Mouse (Mus musculus): ENCODE data around the gene Ugt1a6b. TPM values are rescaled to one million over a fixed set of nuclear protein-coding genes. Genes with fewer than 3 reads are reported as not detected.

Ugt1a6b gene
- polyA plus RNA-seq, 1 experiment from 2014 or later = not detected

- no peak overlapping the region for H3K27ac ChIP-seq
- DNase-seq (ENCODE audit: extremely low spot score, low spot score) = no peak
- no peak overlapping the region for H3K4me3 ChIP-seq
- H3K4me1 ChIP-seq = no peaks in the 10 kb centered on the region
- WGBS = 48% methylated on average over 6 of the region's 6 CpGs
- no peaks in the 10 kb centered on the region for H3K27me3 ChIP-seq (ENCODE audit: poor library complexity, severe bottlenecking)
- no peaks in the 10 kb centered on the region for H3K36me3 ChIP-seq (replicated peaks)
- peaks cover 100% of the 10 kb centered on the region for H3K9me3 ChIP-seq
These were observed 143.3 kb downstream of the Ugt1a6b start for GRCm38 (mm10) chr1:88246386-88246785.

GRCm38 (mm10) chr1:88247660-88248059 lies 144.6 kb downstream of the Ugt1a6b start:
- H3K27me3 ChIP-seq (ENCODE audit: poor library complexity, severe bottlenecking) = no peaks in the 10 kb centered on the region
- no peaks in the 10 kb centered on the region for H3K36me3 ChIP-seq (replicated peaks)
- no peak for DNase-seq (ENCODE audit: extremely low spot score, low spot score)
- 54% methylated on average over 2 of the region's 2 CpGs for WGBS
- H3K4me3 ChIP-seq = no peak overlapping the region
- peaks cover 98% of the 10 kb centered on the region for H3K9me3 ChIP-seq
- no peak overlapping the region for H3K27ac ChIP-seq
- H3K4me1 ChIP-seq = no peaks in the 10 kb centered on the region

- Histone ChIP-seq H3K4me3 (no peak overlapping the region), H3K27me3 (ENCODE audit: poor library complexity, severe bottlenecking) (no peaks in the 10 kb centered on the region), H3K9me3 (peaks cover 98% of the 10 kb centered on the region), H3K27ac (no peak overlapping the region), H3K4me1 (no peaks in the 10 kb centered on the region), H3K36me3 (replicated peaks) (no peaks in the 10 kb centered on the region)
- DNase-seq (ENCODE audit: extremely low spot score, low spot score) = no peak
- WGBS = 77% methylated on average over 4 of the region's 4 CpGs
These were observed 145.6 kb downstream of the Ugt1a6b start for GRCm38 (mm10) chr1:88248658-88249057.

GRCm38 (mm10) chr1:88249596-88249995 lies 146.5 kb downstream of the Ugt1a6b start:
- Histone ChIP-seq H3K36me3 (replicated peaks) (no peaks in the 10 kb centered on the region), H3K4me1 (no peaks in the 10 kb centered on the region), H3K4me3 (no peak overlapping the region), H3K27me3 (ENCODE audit: poor library complexity, severe bottlenecking) (no peaks in the 10 kb centered on the region), H3K27ac (no peak overlapping the region), H3K9me3 (peaks cover 98% of the 10 kb centered on the region)
- DNase-seq (ENCODE audit: extremely low spot score, low spot score) = no peak
- 81% methylated on average over 7 of the region's 7 CpGs for WGBS

- Histone ChIP-seq H3K9me3 (peaks cover 98% of the 10 kb centered on the region), H3K4me3 (no peak overlapping the region), H3K27ac (no peak overlapping the region), H3K27me3 (ENCODE audit: poor library complexity, severe bottlenecking) (no peaks in the 10 kb centered on the region), H3K4me1 (no peaks in the 10 kb centered on the region), H3K36me3 (replicated peaks) (no peaks in the 10 kb centered on the region)
- no peak for DNase-seq (ENCODE audit: extremely low spot score, low spot score)
- 85% methylated on average over 5 of the region's 5 CpGs for WGBS
These were observed 147.0 kb downstream of the Ugt1a6b start for GRCm38 (mm10) chr1:88250023-88250422.

GRCm38 (mm10) chr1:88253106-88253505 lies 150.1 kb downstream of the Ugt1a6b start:
- no peaks in the 10 kb centered on the region for H3K27me3 ChIP-seq (ENCODE audit: poor library complexity, severe bottlenecking)
- WGBS = 76% methylated on average over 8 of the region's 8 CpGs
- H3K36me3 ChIP-seq (replicated peaks) = no peaks in the 10 kb centered on the region
- peaks cover 98% of the 10 kb centered on the region for H3K9me3 ChIP-seq
- H3K4me3 ChIP-seq = no peak overlapping the region
- no peak for DNase-seq (ENCODE audit: extremely low spot score, low spot score)
- H3K27ac ChIP-seq = no peak overlapping the region
- no peaks in the 10 kb centered on the region for H3K4me1 ChIP-seq

- WGBS = 75% methylated on average over 6 of the region's 6 CpGs
- Histone ChIP-seq H3K27me3 (ENCODE audit: poor library complexity, severe bottlenecking) (no peaks in the 10 kb centered on the region), H3K9me3 (peaks cover 98% of the 10 kb centered on the region), H3K36me3 (replicated peaks) (no peaks in the 10 kb centered on the region), H3K27ac (no peak overlapping the region), H3K4me3 (no peak overlapping the region), H3K4me1 (no peaks in the 10 kb centered on the region)
- no peak for DNase-seq (ENCODE audit: extremely low spot score, low spot score)
These were observed 150.5 kb downstream of the Ugt1a6b start for GRCm38 (mm10) chr1:88253540-88253939.

GRCm38 (mm10) chr1:88254793-88255465 lies 151.9 kb downstream of the Ugt1a6b start:
- WGBS = 91% methylated on average over 12 of the region's 12 CpGs
- Histone ChIP-seq H3K27me3 (ENCODE audit: poor library complexity, severe bottlenecking) (no peaks in the 10 kb centered on the region), H3K36me3 (replicated peaks) (peaks cover 7% of the 10 kb centered on the region), H3K27ac (no peak overlapping the region), H3K4me1 (no peaks in the 10 kb centered on the region), H3K4me3 (no peak overlapping the region), H3K9me3 (peaks cover 98% of the 10 kb centered on the region)
- no peak for DNase-seq (ENCODE audit: extremely low spot score, low spot score)

GRCm38 (mm10) chr1:88255466-88255857 lies 152.4 kb downstream of the Ugt1a6b start:
- DNase-seq (ENCODE audit: extremely low spot score, low spot score) = no peak
- no peak overlapping the region for H3K4me3 ChIP-seq
- H3K4me1 ChIP-seq = no peaks in the 10 kb centered on the region
- WGBS = 59% methylated on average over 2 of the region's 2 CpGs
- H3K27ac ChIP-seq = no peak overlapping the region
- peaks cover 98% of the 10 kb centered on the region for H3K9me3 ChIP-seq
- no peaks in the 10 kb centered on the region for H3K27me3 ChIP-seq (ENCODE audit: poor library complexity, severe bottlenecking)
- peaks cover 13% of the 10 kb centered on the region for H3K36me3 ChIP-seq (replicated peaks)

GRCm38 (mm10) chr1:88255989-88256754 lies 153.1 kb downstream of the Ugt1a6b start:
- peaks cover 20% of the 10 kb centered on the region for H3K36me3 ChIP-seq (replicated peaks)
- peaks cover 98% of the 10 kb centered on the region for H3K9me3 ChIP-seq
- H3K4me1 ChIP-seq = no peaks in the 10 kb centered on the region
- H3K27ac ChIP-seq = no peak overlapping the region
- H3K27me3 ChIP-seq (ENCODE audit: poor library complexity, severe bottlenecking) = no peaks in the 10 kb centered on the region
- no peak for DNase-seq (ENCODE audit: extremely low spot score, low spot score)
- 84% methylated on average over 13 of the region's 13 CpGs for WGBS
- no peak overlapping the region for H3K4me3 ChIP-seq

- no peak for DNase-seq (ENCODE audit: extremely low spot score, low spot score)
- H3K4me3 ChIP-seq = no peak overlapping the region
- no peak overlapping the region for H3K27ac ChIP-seq
- H3K4me1 ChIP-seq = no peaks in the 10 kb centered on the region
- H3K27me3 ChIP-seq (ENCODE audit: poor library complexity, severe bottlenecking) = no peaks in the 10 kb centered on the region
- peaks cover 100% of the 10 kb centered on the region for H3K9me3 ChIP-seq
- H3K36me3 ChIP-seq (replicated peaks) = peaks cover 29% of the 10 kb centered on the region
- 82% methylated on average over 10 of the region's 10 CpGs for WGBS
These were observed 154.0 kb downstream of the Ugt1a6b start for GRCm38 (mm10) chr1:88256886-88257663.

- Histone ChIP-seq H3K4me3 (no peak overlapping the region), H3K4me1 (no peaks in the 10 kb centered on the region), H3K9me3 (peaks cover 100% of the 10 kb centered on the region), H3K27me3 (ENCODE audit: poor library complexity, severe bottlenecking) (no peaks in the 10 kb centered on the region), H3K36me3 (replicated peaks) (peaks cover 35% of the 10 kb centered on the region), H3K27ac (no peak overlapping the region)
- WGBS = 82% methylated on average over 6 of the region's 6 CpGs
- DNase-seq (ENCODE audit: extremely low spot score, low spot score) = no peak
These were observed 154.6 kb downstream of the Ugt1a6b start for GRCm38 (mm10) chr1:88257681-88258080.

GRCm38 (mm10) chr1:88258361-88258760 lies 155.3 kb downstream of the Ugt1a6b start:
- DNase-seq (ENCODE audit: extremely low spot score, low spot score) = no peak
- H3K4me1 ChIP-seq = no peaks in the 10 kb centered on the region
- peaks cover 100% of the 10 kb centered on the region for H3K9me3 ChIP-seq
- H3K4me3 ChIP-seq = no peak overlapping the region
- 73% methylated on average over 6 of the region's 6 CpGs for WGBS
- H3K27me3 ChIP-seq (ENCODE audit: poor library complexity, severe bottlenecking) = no peaks in the 10 kb centered on the region
- peaks cover 42% of the 10 kb centered on the region for H3K36me3 ChIP-seq (replicated peaks)
- H3K27ac ChIP-seq = no peak overlapping the region

Data from forebrain, embryonic 10.5 days (tissue).